Mouse (Mus musculus): ENCODE data around the gene Zfp687.

Gene Zfp687

DNA sequence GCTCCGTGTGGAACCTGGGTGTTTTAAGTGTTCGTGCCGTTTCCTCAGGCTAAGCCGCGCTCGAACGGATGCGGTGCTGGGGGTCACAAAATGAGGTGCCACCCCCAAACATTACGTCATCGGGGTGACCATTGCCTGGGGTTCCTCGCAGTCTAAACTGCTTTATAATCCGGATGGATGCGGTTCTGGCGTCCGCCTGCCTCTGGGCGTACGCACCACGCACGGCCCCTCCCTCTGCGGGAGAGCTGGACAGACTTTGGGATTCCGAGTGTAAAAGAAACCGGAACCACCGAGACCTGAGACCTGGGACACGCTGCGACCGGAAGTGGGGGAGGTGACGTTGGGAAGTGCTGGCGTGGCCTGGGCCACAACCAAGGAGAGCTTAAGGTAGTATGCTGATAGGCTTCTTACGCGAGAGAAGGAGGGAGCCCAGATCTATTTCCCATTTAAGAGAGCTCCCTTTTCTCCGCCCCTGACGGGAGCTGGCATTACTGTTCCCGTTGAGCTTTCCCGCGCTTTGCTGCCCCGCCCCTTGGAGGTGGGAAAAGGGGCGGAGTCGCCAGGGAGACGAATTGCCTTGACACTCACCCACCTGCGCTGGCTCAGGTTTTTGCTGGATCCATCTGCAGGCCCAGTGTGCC, 763 bp upstream of the Zfp687 start:
- peak; percentile 99 for DNase-seq

GRCm38 (mm10) chr3:95014428-95015151, 658 bp downstream of the Zfp687 start:
- DNase-seq = peak; percentile 86

GRCm38 (mm10) chr3:95013699-95014427, 1.4 kb downstream of the Zfp687 start:
- DNase-seq = peak; percentile 85

DNA sequence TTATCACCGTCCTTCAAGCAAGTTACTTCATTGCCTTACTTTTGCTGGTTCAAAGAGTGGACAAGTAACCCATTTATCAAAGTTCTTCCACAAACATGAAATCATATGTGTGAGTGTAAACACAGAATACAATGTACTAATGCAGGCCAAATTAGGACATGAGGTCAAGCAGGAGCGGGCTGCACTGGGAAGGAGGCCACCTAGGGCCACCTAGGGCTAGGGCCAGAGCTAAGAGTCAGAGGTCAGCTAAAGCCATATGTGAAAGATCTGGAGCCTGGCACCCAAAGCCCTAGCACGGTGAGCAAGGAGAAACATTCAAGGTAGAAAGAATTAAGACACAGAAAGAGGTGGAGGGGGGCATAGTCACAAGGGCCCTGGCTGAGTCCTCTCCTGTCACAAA, 2.3 kb downstream of the Zfp687 start:
- peak; percentile 51 for DNase-seq

- no peak for DNase-seq
These were observed 4.9 kb downstream of the Zfp687 start for GRCm38 (mm10) chr3:95010396-95010795.

GRCm38 (mm10) chr3:95007706-95008105, 7.5 kb downstream of the Zfp687 start:
- DNase-seq = no peak

DNA sequence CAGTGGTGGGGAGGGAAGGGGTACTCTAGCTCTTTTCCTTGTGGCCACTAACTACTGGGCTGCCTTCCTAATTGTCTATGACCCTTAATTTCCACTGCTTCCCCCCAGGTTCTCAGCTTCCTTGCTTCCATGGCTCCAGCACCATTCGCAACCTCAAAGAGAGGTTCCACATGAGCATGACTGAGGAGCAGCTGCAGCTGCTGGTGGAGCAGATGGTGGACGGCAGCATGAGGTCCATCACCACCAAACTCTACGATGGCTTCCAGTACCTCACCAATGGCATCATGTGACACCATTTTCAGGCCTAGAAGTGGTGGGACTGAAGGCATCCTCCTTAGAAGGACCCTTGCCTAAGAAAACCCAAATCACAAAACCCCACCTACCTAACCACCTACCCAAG, 9.6 kb downstream of the Zfp687 start:
- no peak for DNase-seq

- DNase-seq = no peak
These were observed 12.0 kb downstream of the Zfp687 start for GRCm38 (mm10) chr3:95003273-95003672.

- DNase-seq = no peak
These were observed 12.7 kb downstream of the Zfp687 start for GRCm38 (mm10) chr3:95002569-95002968.

DNA sequence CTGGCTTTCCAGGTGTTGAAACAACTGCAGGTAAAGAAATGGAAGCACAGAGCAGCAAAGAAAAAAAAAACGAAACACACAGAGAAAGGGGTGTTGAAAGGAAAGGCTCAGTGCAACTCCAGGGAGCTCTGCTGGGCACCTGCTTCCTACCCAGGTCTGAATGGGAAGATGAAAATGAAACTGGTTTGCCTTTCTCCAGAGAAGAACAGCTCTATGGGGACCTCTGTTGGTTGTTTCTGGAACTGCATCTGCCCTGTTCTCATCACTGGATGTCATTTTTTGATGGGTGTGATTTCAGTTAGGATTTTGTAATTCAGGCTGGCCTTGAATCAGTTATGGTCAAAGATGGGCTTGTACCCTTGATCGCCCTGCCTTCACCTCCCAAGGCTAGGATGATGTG, 18.3 kb downstream of the Zfp687 start:
- DNase-seq = peak; percentile 68

DNA sequence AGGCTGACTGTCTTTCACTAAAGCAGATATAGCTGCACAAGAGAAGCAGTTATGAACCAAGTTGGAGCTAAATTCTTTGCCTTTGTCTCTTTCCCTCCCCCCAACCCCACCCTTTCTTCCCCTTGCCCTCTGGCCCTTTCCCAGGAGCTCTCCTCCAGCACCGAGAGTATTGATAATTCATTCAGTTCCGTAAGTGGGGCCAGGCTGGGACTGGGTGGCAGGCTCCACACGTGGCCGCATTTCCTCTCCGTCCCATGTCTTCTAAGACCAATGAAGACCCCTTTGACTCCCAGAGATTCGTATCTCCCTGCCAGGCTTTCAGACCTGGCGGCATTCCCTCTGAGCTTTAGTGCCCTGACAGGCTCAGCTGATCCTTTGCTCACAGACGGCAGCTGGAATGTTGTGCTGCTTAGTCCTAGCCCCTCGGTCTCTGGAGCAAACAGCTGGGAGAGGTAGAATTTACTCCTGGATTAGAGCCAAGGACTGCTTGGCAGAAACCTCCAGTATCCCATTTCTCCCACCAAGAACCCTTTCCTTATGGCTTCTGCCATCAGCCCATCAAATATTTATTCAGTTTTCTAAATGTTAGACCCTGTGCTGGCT, 26.0 kb downstream of the Zfp687 start:
- no peak for DNase-seq

DNA sequence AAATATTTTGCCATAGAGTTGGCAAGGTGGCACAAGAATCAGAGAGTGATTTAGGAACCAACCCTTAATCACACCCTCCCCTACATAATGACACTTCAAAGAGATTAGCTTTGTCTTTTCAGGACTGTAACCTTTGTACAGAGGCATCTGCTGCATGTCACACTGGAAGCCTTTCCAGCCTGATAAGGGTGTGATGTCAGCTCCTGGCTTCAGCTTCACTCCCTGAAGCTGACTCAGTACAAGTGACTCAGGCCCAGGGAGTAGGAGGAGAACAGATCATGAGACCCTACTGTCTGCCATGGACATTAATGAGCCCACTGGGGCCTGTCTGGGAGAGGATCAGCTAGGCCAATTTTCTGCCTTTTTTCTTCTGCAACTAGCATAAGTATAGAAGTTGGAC, 27.7 kb downstream of the Zfp687 start:
- DNase-seq = no peak

- no peak for DNase-seq
These were observed 29.7 kb downstream of the Zfp687 start for GRCm38 (mm10) chr3:94985513-94985912.

- no peak for DNase-seq
These were observed 30.9 kb downstream of the Zfp687 start for GRCm38 (mm10) chr3:94984312-94984711.

- DNase-seq = peak; percentile 83
These were observed 40.5 kb downstream of the Zfp687 start, which contains the start of gene Pi4kb for GRCm38 (mm10) chr3:94974528-94975422. Gene Pi4kb (plus strand): TSS chr3:94974731.

- peak; percentile 39 for DNase-seq
These were observed 41.2 kb downstream of the Zfp687 start for GRCm38 (mm10) chr3:94974026-94974527.

- no peak for DNase-seq
These were observed 41.6 kb downstream of the Zfp687 start for GRCm38 (mm10) chr3:94973620-94974019.

DNA sequence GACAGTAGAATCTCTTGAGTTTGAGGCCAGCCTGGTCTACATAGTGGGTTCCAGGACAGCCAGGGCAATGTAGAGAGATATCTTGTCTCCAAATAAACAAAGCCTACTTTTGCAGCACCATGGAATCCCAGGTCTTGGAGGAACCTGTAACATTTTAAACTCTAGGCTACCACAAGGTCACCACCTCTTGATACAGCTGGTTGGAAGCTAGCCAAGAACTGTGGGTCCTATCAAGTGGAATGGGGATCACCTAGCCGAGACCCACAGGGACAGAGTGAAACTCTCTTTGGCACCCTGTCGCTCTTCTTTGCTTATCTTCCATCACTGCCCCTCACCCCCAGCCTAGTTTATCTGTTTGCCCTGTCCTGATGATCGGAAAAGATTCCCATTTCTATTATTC, 42.7 kb downstream of the Zfp687 start:
- DNase-seq = no peak

DNA sequence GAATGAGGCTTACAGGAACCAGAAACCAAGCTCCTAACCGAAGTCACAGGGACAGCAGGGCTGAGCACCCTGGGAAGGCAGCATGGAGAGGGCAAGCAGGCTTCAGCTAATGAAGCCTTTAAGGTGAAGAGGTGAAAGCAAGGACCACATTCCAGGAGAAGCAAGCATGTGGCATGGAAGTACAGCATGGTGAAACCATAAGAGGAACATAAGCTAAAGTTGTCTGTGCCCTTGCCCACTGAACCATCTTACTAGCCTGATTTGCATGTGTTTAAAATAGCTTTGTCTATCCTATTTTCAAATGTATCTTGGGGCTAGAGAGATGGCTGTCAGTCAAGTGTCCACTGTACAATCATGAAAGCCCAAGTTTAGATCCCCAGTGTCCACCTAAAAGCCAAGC, 49.4 kb downstream of the Zfp687 start:
- DNase-seq = no peak

- DNase-seq = no peak
These were observed 50.3 kb downstream of the Zfp687 start for GRCm38 (mm10) chr3:94964989-94965388.

DNA sequence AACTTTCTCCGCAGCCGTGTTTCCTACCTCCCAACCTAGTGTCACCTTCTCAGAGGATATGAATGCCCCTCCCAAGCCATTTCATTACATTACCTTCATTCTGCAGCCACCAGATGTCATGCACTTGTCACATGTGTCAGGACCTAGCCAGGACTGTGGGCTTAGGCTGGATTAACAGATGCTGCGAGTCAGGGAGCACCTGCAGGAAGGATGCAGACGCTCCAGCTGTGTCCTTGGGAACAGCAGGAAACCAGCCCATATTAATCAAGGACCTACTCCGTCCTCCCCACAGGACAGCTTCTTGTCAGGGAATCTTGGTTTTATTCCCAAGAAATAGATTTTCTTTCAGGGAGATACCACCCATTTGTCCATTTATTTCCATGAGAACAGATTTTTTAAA, 54.9 kb downstream of the Zfp687 start:
- DNase-seq = no peak

DNA sequence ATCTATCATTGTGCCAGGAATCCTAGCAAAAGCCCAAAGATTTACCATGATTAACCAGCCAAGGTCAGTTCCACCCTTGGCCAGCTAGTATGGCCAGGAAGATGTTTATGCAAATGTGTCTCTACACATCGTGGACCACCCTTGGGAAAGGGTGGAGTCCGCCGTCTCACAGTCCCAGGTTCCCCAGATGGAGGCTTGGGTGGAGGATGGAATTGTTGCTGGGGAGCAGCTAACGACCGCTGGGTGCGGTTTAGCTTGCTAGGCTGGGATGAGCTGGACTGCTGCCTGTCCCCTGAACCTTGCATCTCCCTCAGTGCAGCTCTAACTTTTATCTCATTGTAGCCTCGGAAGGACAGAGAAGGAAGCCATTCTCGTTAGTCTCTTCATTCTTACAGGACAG, 55.4 kb downstream of the Zfp687 start:
- DNase-seq = no peak

All from cerebellum, adult 11-12 months (tissue).